Mouse (Mus musculus) erythroblast, embryonic 14.5 days (primary cell): ENCODE data around the gene Rbms3.

Experiments
- GATA1 ChIP-seq: IDR thresholded peaks from 2 replicates; pipeline ENCODE4 v1.6.1; 2012; ENCODE audit warnings: low read length, inconsistent platforms, mixed read lengths
- TAL1 ChIP-seq: IDR thresholded peaks from 3 replicates; pipeline ENCODE4 v1.6.1; 2012; ENCODE audit warnings: low read length, inconsistent platforms, mixed read lengths

DNA sequence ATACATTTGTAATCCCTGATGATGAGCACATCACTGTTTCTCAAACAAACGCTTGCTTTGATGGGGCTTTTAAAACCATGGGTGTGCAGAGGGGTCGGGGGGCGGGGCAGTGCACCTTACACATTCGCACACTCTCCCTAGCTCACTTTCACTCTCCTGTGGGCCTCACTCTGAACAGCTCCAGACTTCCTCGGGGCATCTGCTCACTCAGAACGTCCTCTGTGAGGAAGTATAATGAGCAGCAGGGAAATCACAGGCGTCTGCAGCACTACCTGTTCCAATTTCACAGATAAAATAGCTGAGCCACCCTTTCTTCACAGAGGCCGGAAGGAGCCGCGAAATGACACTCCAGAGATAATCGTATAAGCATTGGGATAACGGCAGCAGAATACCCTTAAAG is 611.4 kb downstream of the Rbms3 start:
- no peak for TF ChIP-seq TAL1
- TF ChIP-seq GATA1, result no peak
